11 mouse cellular contexts compared by ENCODE assay signal in genomic region chr6:93539583-93539982, GRCm38 (mm10).
"Had no signal": no experiment of that assay in that cellular context is flagged by ENCODE, and none has a peak within 500 bp of the region (broad histone marks: within the 10 kb centered on the region; RNA-seq: fewer than 3 reads in every experiment).

No protein-coding gene starts in this region.

- H3K27me3 ChIP-seq: liver, embryonic 13.5 days; neural tube, embryonic 12.5 days had no signal

- H3K4me3 ChIP-seq: limb, embryonic 12.5 days; liver, embryonic 13.5 days; neural tube, embryonic 12.5 days had no signal

- H3K9ac ChIP-seq: limb, embryonic 12.5 days; liver, embryonic 13.5 days; liver, postnatal 0 days; neural tube, embryonic 12.5 days had no signal

- H3K4me2 ChIP-seq: limb, embryonic 12.5 days; liver, embryonic 13.5 days; neural tube, embryonic 12.5 days had no signal

- ATAC-seq: liver, postnatal 0 days had no signal

- H3K4me1 ChIP-seq: liver, embryonic 13.5 days; neural tube, embryonic 12.5 days had no signal

- DNase-seq: kidney, postnatal 25 days; liver; liver, embryonic 13.5 days; liver, postnatal 0 days; lung, postnatal 36 days; midbrain, embryonic 14.5 days; spleen, adult 18-20 months; thymus, adult 2 months; thymus, postnatal 25 days had no signal

- H3K27ac ChIP-seq: limb, embryonic 12.5 days; liver, embryonic 13.5 days; neural tube, embryonic 12.5 days had no signal

- H3K9me3 ChIP-seq: limb, embryonic 12.5 days; liver, embryonic 13.5 days; neural tube, embryonic 12.5 days had no signal

- H3K36me3 ChIP-seq: limb, embryonic 12.5 days; liver, embryonic 13.5 days; neural tube, embryonic 12.5 days had no signal
